Mouse (Mus musculus): ENCODE results near the gene Gm20916. TPM values are rescaled to one million over a fixed set of nuclear protein-coding genes. Genes with fewer than 3 reads are reported as not detected.
"Not testable (repeated sequence)": the region's sequence is repeated elsewhere in the genome, so short reads cannot be mapped to it uniquely, and the experiment has no call there.

The Gm20916 gene
- polyA plus RNA-seq (2012; rRNA removed), result not detected in 2 replicates

DNA sequence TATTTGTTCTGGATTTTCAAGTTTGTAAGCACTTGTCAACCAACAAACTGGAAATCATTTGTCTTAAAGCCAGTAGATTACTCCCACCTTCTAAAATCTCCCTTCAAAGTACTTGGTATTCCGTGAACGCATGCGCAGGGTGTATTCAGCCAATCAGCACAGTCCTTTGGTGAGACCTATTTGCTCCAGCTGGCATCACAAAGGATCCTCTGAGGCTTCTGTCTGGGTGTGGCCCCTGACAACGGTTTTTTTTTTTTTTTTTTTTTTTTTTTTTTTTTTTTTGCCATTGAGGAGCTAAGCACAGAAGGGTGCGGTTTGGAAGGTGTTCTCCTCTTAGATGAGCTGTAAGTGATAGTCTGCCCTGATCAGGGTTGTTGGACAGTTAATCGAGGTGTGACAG lies at the start of gene Gm20916:
TSS of gene Gm20916 (plus strand) at position 301 of the 400 bp plus-strand sequence.
- not testable (repeated sequence) for DNase-seq (ENCODE audit: low read depth)

Other genes starting within 250 kb of the Gm20916 start
- gene Gm20917, start 168.4 kb upstream of the Gm20916 start, polyA plus RNA-seq (2012; rRNA removed), result not detected in 2 replicates

Measured in brain, embryonic 14.5 days (tissue).